Mouse (Mus musculus) large intestine, adult 2 months (tissue): ENCODE measurements at regions not wholly inside any gene's neighbourhood (a gene's known extent, or its start where the extent isn't known, plus 50 kb on each side); places are given as distances from the start of the nearest gene placed in this dataset.

ENCODE experiments used
- DNase-seq: peaks from one replicate; pipeline ENCODE4 v3.0.0-alpha.2; 2012; ENCODE audit warnings: low read depth, low spot score
- WGBS: fragments of 180-500 bp; shearing (Covaris S2); methylation state at CpG from one replicate; pipeline ENCODE4 v1.1.7; 2018; 5-methylcytosine and 5-hydroxymethylcytosine counted together

DNA sequence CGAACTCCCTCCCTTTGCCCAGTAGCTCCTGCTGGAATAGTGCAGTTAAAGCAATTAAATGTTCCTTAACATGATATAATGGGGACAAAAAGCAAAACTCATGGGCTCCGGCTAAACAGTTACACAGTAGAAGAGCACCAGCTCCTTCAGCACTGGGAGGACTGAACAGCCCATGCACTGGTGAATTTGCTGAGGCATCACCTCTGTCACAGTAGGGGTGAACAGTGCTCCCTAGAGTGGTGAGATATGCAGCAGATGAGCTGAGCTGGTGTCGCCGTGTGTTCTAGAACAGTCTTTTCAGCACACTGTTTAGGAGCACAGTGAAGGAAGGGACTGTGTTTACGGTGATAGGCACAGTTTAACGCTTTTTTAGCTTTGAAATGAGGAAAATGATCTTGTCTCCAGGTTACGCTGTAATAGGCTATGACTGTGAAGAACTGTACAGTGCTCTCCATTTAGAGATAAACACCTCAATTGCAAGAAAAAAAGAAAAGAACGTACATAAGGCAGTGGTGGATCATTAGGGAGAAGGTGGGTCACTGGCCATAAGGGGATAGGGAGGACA lies 162.4 kb upstream of the Tgfbr2 start:
- no peak for DNase-seq
- 88% methylated on average over 8 of the region's 8 CpGs for WGBS

GRCm38 (mm10) chr9:116335561-116336478 lies 160.7 kb upstream of the Tgfbr2 start:
- 86% methylated on average over 11 of the region's 11 CpGs for WGBS

GRCm38 (mm10) chr9:116333956-116334463 lies 158.8 kb upstream of the Tgfbr2 start:
- WGBS, result 68% methylated on average over 6 of the region's 6 CpGs
- DNase-seq, result no peak

More at GRCm38 (mm10) chr9:116335561-116336478, 160.7 kb upstream of the Tgfbr2 start:
- no peak for DNase-seq

DNA sequence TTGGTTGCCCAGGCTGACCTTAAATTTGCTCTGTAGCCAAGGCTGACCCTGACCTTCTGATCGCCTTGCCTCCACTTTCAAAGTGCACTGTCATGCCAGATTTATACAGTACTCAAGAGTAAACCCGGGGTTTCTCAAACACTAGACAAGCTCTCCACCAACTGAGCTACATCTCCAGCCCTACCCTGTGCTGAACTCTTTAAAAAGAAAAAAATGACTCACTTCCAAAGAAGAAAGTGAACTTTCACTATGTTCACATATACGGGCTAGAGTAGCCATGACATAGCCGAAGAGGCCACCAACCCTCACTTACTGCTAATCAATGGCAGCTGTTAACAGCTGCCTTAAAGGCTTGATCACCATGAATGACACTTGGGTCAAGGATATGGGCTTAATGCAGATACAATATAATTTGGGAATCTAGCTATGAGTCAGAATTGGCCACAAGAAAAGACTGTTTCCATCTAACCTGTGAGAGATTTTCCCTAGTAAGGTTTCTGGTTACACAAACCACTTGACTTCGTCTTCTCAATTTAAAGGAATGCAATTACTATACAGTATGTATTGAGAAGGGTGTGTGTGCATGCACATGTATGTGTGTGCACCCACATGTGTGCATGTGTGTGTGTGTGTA lies 157.4 kb upstream of the Tgfbr2 start:
- DNase-seq, result no peak
- WGBS, result 88% methylated on average over 5 of the region's 5 CpGs

GRCm38 (mm10) chr9:116331406-116331805 lies 156.2 kb upstream of the Tgfbr2 start:
- 73% methylated on average over 2 of the region's 2 CpGs for WGBS
- DNase-seq, result no peak

- DNase-seq, result no peak
- 63% methylated on average over 5 of the region's 5 CpGs for WGBS
Measured at GRCm38 (mm10) chr9:116330796-116331195, 155.6 kb upstream of the Tgfbr2 start.

GRCm38 (mm10) chr9:116329147-116329546 lies 154.0 kb upstream of the Tgfbr2 start:
- no peak for DNase-seq
- 65% methylated on average over 5 of the region's 5 CpGs for WGBS

DNA sequence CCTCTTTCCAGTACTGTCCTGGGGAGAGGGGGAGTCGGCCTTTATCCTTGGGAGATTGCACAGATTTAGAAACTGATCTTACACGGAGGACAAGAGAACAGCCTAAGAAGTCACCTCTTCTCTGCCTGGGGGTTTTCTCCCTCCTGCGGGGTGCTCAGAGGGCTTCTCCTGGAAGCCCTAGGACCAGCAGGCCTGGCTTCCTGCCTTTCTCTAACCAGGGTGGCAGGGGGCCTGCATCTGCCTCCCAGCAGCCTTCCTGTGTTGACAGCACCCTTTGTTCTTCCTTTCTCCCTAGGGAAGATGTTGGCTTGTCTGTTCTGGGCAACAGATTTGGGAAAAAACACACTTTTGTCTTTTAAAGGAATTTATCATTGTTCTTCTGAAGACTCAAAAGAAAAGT lies 153.0 kb upstream of the Tgfbr2 start:
- no peak for DNase-seq
- WGBS, result 73% methylated on average over 3 of the region's 3 CpGs

GRCm38 (mm10) chr9:116327080-116327479 lies 151.9 kb upstream of the Tgfbr2 start:
- no peak for DNase-seq
- 95% methylated on average over 2 of the region's 2 CpGs for WGBS

DNA sequence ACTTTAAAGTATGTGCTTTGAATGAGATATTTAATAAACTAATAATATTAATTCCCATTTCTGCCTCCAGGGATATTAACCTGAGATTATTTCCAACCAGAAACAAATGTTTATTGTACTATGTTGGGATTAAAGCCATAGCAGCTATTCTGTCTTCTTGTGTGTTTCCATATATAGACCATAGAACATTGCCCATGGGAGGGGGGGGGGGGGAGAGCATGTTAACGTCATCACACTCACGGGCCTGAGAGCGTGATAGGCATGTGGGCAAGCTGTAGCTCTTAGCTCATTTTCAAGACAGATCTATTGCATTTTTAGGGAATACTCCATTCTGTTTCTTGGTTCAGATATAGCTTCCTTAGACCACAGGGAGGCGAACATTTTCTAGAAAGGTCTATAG lies 149.8 kb upstream of the Tgfbr2 start:
- no peak for DNase-seq
- 76% methylated on average over 4 of the region's 4 CpGs for WGBS

DNA sequence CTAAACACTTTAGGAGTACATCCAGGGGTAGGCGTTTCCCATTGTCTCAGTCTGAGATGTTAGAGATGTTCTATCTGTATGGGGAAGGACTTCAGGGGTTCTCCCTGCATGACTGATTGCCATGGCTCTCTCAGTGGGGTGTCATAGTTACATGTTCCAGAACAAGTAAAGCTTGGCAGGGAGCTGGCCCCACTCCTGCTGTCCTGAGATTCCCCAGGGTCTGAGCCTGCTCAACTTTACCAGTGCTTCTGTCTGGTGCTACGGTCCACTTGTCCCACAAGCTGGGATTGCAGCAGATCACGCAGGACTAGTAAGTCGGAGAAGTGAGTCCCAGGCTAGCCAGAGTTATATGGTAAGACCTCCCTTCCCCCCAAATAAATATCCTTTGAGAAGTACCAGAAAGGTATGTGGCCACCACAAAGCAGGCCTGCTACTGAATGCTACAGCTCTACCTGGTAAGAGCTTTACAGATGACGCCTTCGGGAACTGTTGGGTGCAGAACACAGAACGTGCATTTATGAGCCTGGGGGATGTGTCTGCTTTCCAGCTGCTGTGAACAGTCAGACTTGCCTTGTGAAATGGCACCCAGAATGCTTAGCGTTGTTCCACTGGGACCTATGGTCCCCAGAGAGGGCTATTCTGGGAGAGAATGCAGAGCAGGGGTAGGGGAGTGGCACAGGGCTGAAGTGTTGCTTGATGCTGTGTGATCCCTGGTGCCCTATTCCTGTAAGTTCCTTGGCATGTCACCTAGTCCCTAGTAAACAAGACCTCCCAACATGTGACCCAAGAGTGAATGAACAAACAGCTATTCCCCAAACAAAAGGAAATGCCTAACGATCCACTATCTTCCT lies 148.9 kb upstream of the Tgfbr2 start:
- no peak for DNase-seq
- WGBS, result 81% methylated on average over 9 of the region's 9 CpGs

GRCm38 (mm10) chr9:116321908-116322307 lies 146.7 kb upstream of the Tgfbr2 start:
- DNase-seq, result no peak
- WGBS, result 87% methylated on average over 6 of the region's 6 CpGs

- peak; percentile 43 for DNase-seq
Measured at GRCm38 (mm10) chr9:116319421-116319820, 144.3 kb upstream of the Tgfbr2 start.

DNA sequence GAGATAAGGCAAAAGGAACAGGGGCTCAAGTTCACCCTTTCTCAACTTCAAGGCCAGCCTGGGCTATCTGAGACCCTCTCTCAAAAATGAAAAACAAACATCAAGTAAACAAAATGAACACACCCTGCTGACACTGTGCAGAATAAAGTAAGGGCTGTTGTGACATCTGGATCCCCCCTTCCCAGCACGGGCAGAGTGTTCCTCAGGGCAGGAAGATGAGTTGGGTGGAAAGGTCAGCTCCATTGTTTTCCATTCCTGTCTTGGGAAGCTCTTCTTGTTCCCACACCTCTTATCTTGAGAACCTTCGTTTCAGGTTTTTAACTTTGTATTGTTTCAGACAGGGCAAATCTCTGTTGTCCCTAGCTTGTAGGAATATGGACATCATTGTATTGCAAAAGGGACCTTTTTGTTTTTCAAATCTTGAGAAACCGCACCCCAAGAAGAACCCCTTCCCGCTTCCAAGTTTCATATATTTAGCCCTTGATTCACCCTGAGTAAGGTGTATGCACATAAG lies 141.5 kb upstream of the Tgfbr2 start:
- DNase-seq, result no peak
- WGBS, result 88% methylated on average over 4 of the region's 4 CpGs

More at GRCm38 (mm10) chr9:116319421-116319820, 144.3 kb upstream of the Tgfbr2 start:
- WGBS, result 23% methylated on average over 3 of the region's 3 CpGs

- no peak for DNase-seq
Measured at GRCm38 (mm10) chr9:116314803-116315202, 139.6 kb upstream of the Tgfbr2 start.

DNA sequence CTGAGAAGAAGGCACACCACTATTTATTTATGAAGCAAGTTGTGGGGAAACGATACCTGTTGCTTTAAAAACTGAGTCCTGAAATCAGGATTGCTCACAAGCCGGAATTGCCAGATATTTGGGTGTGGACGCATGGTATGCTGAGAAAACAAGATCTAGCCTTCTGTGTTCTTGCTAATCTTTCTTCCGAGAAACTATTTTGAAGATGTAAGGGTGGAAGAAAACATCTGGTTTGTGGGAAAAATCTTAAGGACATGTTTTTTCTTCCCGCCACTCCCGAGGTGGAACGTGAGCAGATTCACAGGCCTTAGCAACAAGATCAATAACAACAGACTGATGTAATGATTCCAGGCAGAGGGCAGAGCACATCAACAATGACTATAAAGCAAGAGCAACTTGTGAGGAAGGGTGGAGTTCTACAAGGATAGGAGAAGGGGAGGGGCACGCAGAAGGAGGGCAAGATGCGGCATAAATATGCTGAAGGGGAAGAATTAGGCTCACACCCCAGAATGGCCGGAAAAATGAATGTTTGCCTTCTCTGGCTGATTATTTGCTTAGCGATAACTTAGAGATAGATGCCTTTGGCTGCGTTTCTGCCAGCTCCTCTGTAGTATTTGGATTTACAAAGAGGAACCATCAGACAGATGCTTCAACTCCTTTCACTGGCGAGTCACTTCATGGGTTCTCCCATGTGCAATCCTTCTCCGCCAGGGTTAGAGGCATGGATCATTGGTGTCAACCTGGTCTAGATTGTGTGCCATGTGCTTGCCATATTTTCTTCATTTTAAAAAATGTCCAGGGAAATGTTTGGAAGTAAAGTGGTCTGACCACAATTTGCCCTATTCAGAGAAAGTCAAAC lies 139.0 kb upstream of the Tgfbr2 start:
- 20% methylated on average over 14 of the region's 14 CpGs for WGBS
- peak; percentile 19 for DNase-seq

GRCm38 (mm10) chr9:116311364-116311763 lies 136.2 kb upstream of the Tgfbr2 start:
- WGBS, result 81% methylated on average over 3 of the region's 3 CpGs
- no peak for DNase-seq

- no peak for DNase-seq
- whole genome bisulfite sequencing, result 77% methylated on average over 2 of the region's 2 CpGs
Measured at GRCm38 (mm10) chr9:116301602-116302001, 126.4 kb upstream of the Tgfbr2 start.
